Mouse (Mus musculus) left cerebral cortex, adult 6 months (tissue): Measurements from ENCODE around the gene Cldn13. TPM values are rescaled to one million over a fixed set of nuclear protein-coding genes. Genes with fewer than 3 reads are reported as not detected.

Source experiments
- long read RNA-seq, 2 experiments: library from polyadenylated mRNA; unstranded; transcript quantifications; one replicate each; pipeline ENCODE4 v2.0.0; 2019 to 2020
- polyA plus RNA-seq: library from polyadenylated mRNA; unstranded; fragments of <200 nt; fragmentation: Nextera tagmentation; gene quantifications from 2 replicates; pipeline ENCODE4 v1.2.3, GENCODE M21; 2021

Gene Cldn13
- polyA plus RNA-seq = not detected in 2 replicates
- long read RNA-seq, experiment 1 = 0 reads
- long read RNA-seq, experiment 2 = 0 reads

DNA sequence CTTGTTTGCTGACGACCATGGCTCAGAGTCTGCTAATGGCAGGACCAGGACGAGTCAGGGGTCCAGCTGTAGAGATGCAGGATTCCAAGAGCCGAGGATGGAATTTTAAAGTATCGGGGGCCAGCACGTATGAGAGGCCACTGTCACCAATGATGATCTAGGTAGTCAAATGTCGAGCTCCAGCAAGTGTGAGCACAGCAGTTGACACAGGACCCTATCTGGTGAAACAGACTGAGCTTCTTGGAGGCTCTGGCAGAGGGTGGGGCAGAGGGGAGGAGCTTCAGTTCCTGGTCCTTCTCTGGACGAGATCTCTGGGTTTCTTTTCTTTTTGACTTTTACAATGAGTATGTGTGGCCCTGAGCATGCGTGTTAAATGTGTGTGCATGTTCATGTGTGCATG is at the start of gene Cldn13:
Gene Cldn13 (minus strand): TSS at position 216 of the 400 bp plus-strand sequence.

DNA sequence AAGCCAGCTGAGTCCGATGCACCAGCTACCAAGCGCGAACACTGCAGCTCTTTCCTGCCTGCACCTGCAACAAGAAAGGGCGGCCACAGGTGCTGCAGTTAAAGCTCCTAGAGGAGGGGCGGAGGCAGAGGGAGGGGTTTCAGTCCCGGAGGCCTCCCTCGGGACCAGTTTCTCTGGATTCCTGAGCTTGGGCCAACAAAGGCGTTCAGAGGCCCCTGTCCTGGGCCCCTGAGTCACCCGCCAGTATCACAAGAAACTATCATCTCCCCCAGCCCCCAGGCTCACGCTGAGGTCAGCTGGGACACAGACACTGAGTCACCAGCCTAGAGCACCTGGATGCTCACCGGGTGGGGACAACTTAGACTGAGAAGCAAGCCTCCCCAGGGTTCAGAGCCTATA is 31.5 kb upstream of the Cldn13 start, which contains the start of gene Cldn4:
Gene Cldn4 (minus strand): TSS at position 78 of the 399 bp plus-strand sequence.

DNA sequence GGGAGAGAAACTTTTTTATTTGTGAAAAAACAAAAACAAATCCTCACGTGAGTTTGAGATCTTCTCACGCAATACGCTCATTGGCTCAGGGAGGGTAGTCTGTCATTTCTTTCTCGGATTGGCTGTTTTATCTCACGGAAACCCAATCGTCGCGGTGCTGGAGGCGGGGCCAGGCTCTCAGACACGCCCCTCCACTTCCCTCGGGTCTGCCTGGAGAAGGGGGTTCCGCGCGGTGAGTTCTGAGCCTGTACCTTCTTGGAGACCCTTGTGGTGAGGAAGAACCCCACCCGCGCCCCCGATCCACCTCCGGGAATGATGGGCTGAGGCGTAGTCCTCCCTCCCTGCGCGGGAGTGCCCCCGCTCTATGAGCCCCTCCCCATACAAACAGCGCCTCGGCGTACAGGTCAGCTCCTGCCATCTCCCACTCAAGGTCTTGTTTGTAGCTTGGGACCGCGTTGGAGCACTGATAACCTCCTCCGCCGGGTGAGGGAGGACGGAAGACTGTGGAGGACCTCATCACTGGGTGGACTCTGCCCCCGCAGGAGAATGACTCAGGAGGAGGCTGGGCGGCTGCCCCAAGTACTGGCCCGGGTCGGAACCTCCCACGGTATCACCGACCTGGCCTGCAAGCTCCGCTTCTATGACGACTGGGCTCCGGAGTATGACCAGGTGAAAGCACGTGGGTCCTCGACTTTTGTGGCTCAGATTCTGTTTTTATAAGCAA is 17.0 kb upstream of the Cldn13 start, which contains the start of gene Mettl27:
Gene Mettl27 (plus strand): TSS at position 190 of the 724 bp plus-strand sequence.

DNA sequence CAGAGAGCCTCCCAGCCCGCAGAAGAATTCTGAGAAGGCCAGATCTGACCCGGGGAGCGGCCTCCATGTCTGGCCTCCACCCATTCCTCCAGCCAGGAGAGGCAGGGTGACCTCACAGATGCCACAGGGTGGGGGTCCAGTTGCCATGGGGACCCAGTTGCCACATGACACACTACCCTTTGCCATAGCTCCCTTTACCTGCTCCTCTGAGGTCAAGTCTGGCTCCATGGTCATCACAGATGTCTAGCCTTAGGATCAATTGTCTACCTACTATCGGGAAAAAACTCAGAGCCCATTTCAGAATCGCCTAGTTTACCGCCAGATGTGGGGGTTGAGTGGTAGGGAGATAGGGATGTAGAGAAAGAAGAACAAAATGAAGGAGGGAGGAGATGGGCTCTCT is 8.7 kb downstream of the Cldn13 start, which contains the start of gene Tmem270:
Gene Tmem270 (minus strand): TSS at position 101 of the 400 bp plus-strand sequence.

Other genes with a start within 250 kb of the Cldn13 start
- 2.4 and 20.3 TPM in 2 replicates for gene Limk1, start 226.9 kb downstream of the Cldn13 start, polyA plus RNA-seq
- 0.22 and 0.41 TPM in 2 replicates for gene Eln, start 168.2 kb downstream of the Cldn13 start, polyA plus RNA-seq
- not detected in 2 replicates for gene Tmem270, start 8.8 kb downstream of the Cldn13 start, polyA plus RNA-seq
- gene Mettl27, start 16.8 kb upstream of the Cldn13 start, polyA plus RNA-seq = 6.6 and 7.4 TPM in 2 replicates
- gene Cldn4, start 31.4 kb upstream of the Cldn13 start, polyA plus RNA-seq = not detected in 2 replicates
- 0.85 and 1.2 TPM in 2 replicates for gene Cldn3, start 70.7 kb upstream of the Cldn13 start, polyA plus RNA-seq
- 45.6 and 48.8 TPM in 2 replicates for gene Abhd11, start 93.6 kb upstream of the Cldn13 start, polyA plus RNA-seq
- 244 and 306 TPM in 2 replicates for gene Stx1a, start 108.0 kb upstream of the Cldn13 start, polyA plus RNA-seq
- gene Dnajc30, start 148.7 kb upstream of the Cldn13 start, polyA plus RNA-seq = 77.9 and 78.6 TPM in 2 replicates
- gene Bud23, start 149.4 kb upstream of the Cldn13 start, polyA plus RNA-seq = 46.3 and 50.4 TPM in 2 replicates
- 1.9 and 8.2 TPM in 2 replicates for gene Vps37d, start 162.7 kb upstream of the Cldn13 start, polyA plus RNA-seq
- 0.31 and 0.50 TPM in 2 replicates for gene Mlxipl, start 174.4 kb upstream of the Cldn13 start, polyA plus RNA-seq
- 15.9 and 17.1 TPM in 2 replicates for gene Tbl2, start 234.1 kb upstream of the Cldn13 start, polyA plus RNA-seq